Mouse (Mus musculus): ENCODE data around the gene Mtrr. TPM values are rescaled to one million over a fixed set of nuclear protein-coding genes. Genes with fewer than 3 reads are reported as not detected.

Gene Mtrr
- 10 to 100 TPM; 15.8 to 17.0 TPM for total RNA-seq (2021)

- intact Hi-C loops (cut with DNase I) = no loop called here
- peak; percentile 97 to 99 for DNase-seq (ENCODE audit: low spot score in 2 of 2)
Measured at GRCm38 (mm10) chr13:68581747-68582516, at the start of gene Mtrr, which contains the start of gene Fastkd3. TSS of gene Mtrr (minus strand) at chr13:68582149. TSS of gene Fastkd3 (plus strand) at chr13:68582234.

- DNase-seq (ENCODE audit: low spot score in 2 of 2) = no peak
- intact Hi-C loops (cut with DNase I) = no loop called here
Measured at GRCm38 (mm10) chr13:68627041-68627440, 45.1 kb upstream of the Mtrr start.

- intact Hi-C loops (cut with DNase I) = loop anchor here (5.0 kb wide), 1 partner anchor 375 kb away; the partner anchor contains the start of gene Adcy2
- peak; percentile 30 to 57 for DNase-seq (ENCODE audit: low spot score in 2 of 2)
Measured at GRCm38 (mm10) chr13:68622792-68623191, 40.8 kb upstream of the Mtrr start.

GRCm38 (mm10) chr13:68607652-68608405 lies 25.9 kb upstream of the Mtrr start:
- no peak for DNase-seq (ENCODE audit: low spot score in 2 of 2)
- intact Hi-C loops (cut with DNase I) = loop anchor here (10.0 kb wide), 2 partner anchors 487 to 1047 kb away; no protein-coding TSS in a partner anchor

GRCm38 (mm10) chr13:68605689-68606126 lies 23.8 kb upstream of the Mtrr start:
- DNase-seq (ENCODE audit: low spot score in 2 of 2) = peak in 1 of 2 experiments; percentile 50
- intact Hi-C loops (cut with DNase I) = loop anchor here (2.0 to 10.0 kb wide), 3 partner anchors 395 to 1049 kb away; no protein-coding TSS in a partner anchor

- DNase-seq (ENCODE audit: low spot score in 2 of 2) = peak in 1 of 2 experiments; percentile 83
- intact Hi-C loops (cut with DNase I) = loop anchor here (2.0 to 10.0 kb wide), 4 partner anchors 492 to 1052 kb away; no protein-coding TSS in a partner anchor
Measured at GRCm38 (mm10) chr13:68603085-68603484, 21.1 kb upstream of the Mtrr start.

- peak; percentile 60 to 70 for DNase-seq (ENCODE audit: low spot score in 2 of 2)
Measured at GRCm38 (mm10) chr13:68601184-68601583, 19.2 kb upstream of the Mtrr start.

GRCm38 (mm10) chr13:68598953-68599352 lies 17.0 kb upstream of the Mtrr start:
- no peak for DNase-seq (ENCODE audit: low spot score in 2 of 2)
- intact Hi-C loops (cut with DNase I) = no loop called here

More at GRCm38 (mm10) chr13:68601184-68601583, 19.2 kb upstream of the Mtrr start:
- intact Hi-C loops (cut with DNase I) = loop anchor here (5.0 to 10.0 kb wide), 3 partner anchors 494 to 1054 kb away; no protein-coding TSS in a partner anchor

- DNase-seq (ENCODE audit: low spot score in 2 of 2) = peak in 1 of 2 experiments; percentile 31
- intact Hi-C loops (cut with DNase I) = no loop called here
Measured at GRCm38 (mm10) chr13:68597667-68598066, 15.7 kb upstream of the Mtrr start.

GRCm38 (mm10) chr13:68597199-68597598 lies 15.2 kb upstream of the Mtrr start, which contains the start of gene 1700001L19Rik:
TSS of gene 1700001L19Rik (plus strand) at chr13:68597421.
- intact Hi-C loops (cut with DNase I) = no loop called here
- DNase-seq (ENCODE audit: low spot score in 2 of 2) = peak; percentile 60 to 61

GRCm38 (mm10) chr13:68593797-68594196 lies 11.8 kb upstream of the Mtrr start:
- DNase-seq (ENCODE audit: low spot score in 2 of 2) = peak in 1 of 2 experiments; percentile 59
- intact Hi-C loops (cut with DNase I) = loop anchor here (5.0 kb wide), 1 partner anchor 1019 kb away; the partner anchor contains the start of gene Srd5a1

GRCm38 (mm10) chr13:68588352-68588751 lies 6.4 kb upstream of the Mtrr start:
- DNase-seq (ENCODE audit: low spot score in 2 of 2) = no peak
- intact Hi-C loops (cut with DNase I) = no loop called here

GRCm38 (mm10) chr13:68585441-68585840 lies 3.5 kb upstream of the Mtrr start:
- DNase-seq (ENCODE audit: low spot score in 2 of 2) = no peak
- intact Hi-C loops (cut with DNase I) = no loop called here

GRCm38 (mm10) chr13:68583961-68584360 lies 2.0 kb upstream of the Mtrr start:
- intact Hi-C loops (cut with DNase I) = no loop called here
- DNase-seq (ENCODE audit: low spot score in 2 of 2) = no peak

- intact Hi-C loops (cut with DNase I) = no loop called here
- no peak for DNase-seq (ENCODE audit: low spot score in 2 of 2)
Measured at GRCm38 (mm10) chr13:68582517-68582780, 500 bp upstream of the Mtrr start.

- intact Hi-C loops (cut with DNase I) = no loop called here
- no peak for DNase-seq (ENCODE audit: low spot score in 2 of 2)
Measured at GRCm38 (mm10) chr13:68581086-68581740, 736 bp downstream of the Mtrr start.

- intact Hi-C loops (cut with DNase I) = no loop called here
- DNase-seq (ENCODE audit: low spot score in 2 of 2) = peak; percentile 47 to 65
Measured at GRCm38 (mm10) chr13:68577945-68578344, 4.0 kb downstream of the Mtrr start.

GRCm38 (mm10) chr13:68574398-68574797 lies 7.6 kb downstream of the Mtrr start:
- intact Hi-C loops (cut with DNase I) = no loop called here

GRCm38 (mm10) chr13:68572966-68573913 lies 8.7 kb downstream of the Mtrr start:
- no peak for DNase-seq (ENCODE audit: low spot score in 2 of 2)
- intact Hi-C loops (cut with DNase I) = no loop called here

More at GRCm38 (mm10) chr13:68574398-68574797, 7.6 kb downstream of the Mtrr start:
- no peak for DNase-seq (ENCODE audit: low spot score in 2 of 2)
